Mouse (Mus musculus) gastrocnemius, postnatal 36 days (tissue): ENCODE measurements around the gene Yes1. TPM values are rescaled to one million over a fixed set of nuclear protein-coding genes. Genes with fewer than 3 reads are reported as not detected.
"Not testable (repeated sequence)": the region's sequence is repeated elsewhere in the genome, so short reads cannot be mapped to it uniquely, and the experiment has no call there.

Experiments
- DNase-seq, 2 experiments: peaks; one replicate each; pipeline ENCODE4 v3.0.0; 2022
- intact Hi-C: fragments of 180-260 bp; cut with DNase I; formaldehyde crosslinking; loops from one replicate; pipeline ENCODE4 v1.15.1; 2025
- total RNA-seq, 2 experiments: library from RNA; stranded (reverse); gene quantifications; 2 replicates each; pipeline ENCODE4 v1.2.3; 2021

Gene Yes1
- total RNA-seq, 2 experiments from 2014 or later = 7.1 to 8.8 TPM

DNA sequence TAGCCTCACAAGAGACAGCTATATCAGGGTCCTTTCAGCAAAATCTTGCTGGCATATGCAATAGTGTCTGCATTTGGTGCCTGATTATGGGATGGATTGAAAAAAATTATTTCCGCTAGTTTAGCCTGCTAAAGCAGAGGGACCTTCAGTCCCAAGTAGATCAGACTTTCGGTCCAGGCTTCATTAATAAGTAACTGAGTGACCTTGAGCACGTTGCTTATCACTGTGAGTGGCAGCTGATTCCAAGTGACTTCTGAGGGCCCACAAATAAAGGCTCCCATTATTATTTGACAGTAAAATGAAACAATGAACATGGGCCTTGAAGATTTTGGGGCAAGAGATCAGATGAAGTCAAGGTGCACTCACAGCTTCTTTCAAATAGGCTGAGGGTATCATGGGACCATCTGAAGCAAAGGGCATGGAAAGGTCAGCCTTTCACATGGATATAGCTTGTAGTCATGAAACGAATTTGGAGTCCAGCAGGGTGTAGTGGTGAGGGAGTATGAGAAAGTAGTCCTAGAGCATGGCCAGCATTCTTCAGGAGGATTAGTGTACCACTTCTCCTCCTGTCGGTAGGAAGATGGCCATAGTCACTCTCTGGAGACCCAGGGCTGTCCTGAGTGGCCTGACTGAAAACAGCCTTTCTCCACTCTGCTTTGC lies 86.4 kb downstream of the Yes1 start:
- intact Hi-C loops = no loop called here
- no peak for DNase-seq

GRCm38 (mm10) chr5:32706226-32706780 lies 95.3 kb downstream of the Yes1 start:
- no peak for DNase-seq
- intact Hi-C loops = no loop called here

GRCm38 (mm10) chr5:32711485-32711884 lies 100.5 kb downstream of the Yes1 start:
- intact Hi-C loops = no loop called here
- no peak for DNase-seq

GRCm38 (mm10) chr5:32712221-32713041 lies 101.5 kb downstream of the Yes1 start:
- intact Hi-C loops = no loop called here
- DNase-seq = no peak

- DNase-seq = no peak
- intact Hi-C loops = no loop called here
These were observed 102.2 kb downstream of the Yes1 start for GRCm38 (mm10) chr5:32713042-32713702.

DNA sequence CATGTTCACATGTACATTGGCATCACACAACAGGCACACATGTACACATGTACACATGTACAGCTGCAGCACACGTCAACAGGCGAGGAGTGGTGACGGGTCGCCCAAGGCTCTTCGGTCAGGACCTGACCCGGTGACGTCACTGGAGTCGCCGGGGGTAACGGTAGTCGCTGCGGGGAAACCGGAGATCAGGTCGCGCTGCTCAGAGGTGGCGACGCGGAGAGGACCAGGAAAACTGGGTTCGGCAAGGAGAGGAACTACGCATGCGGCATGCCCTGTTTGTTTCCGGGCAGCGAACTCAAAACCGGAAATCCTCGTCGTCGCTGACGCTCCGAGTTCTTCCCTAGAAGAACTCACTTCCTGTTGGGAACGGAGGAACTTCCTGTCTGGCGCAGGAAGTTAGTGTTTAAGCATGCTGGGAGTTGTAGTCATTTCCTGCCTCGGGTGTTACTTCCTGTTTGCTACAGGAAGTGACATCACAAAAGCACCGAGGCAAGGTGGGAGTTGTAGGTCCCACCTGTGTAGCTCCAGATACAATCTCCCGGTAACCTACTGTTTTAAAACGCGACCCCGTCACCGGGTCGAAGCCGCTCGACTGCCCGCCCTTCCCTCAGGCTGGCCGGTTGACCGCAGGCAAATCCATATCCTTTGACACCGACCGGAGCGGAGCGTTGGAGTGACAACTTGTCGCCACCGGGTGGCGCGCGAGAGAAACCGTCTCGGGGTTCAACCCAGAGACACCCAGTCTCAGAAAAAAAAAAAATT lies 102.9 kb downstream of the Yes1 start:
- peak; percentile 78 to 80 for DNase-seq
- intact Hi-C loops = loop anchor here (2.0 kb wide), 1 partner anchor 33 kb away; no protein-coding TSS in a partner anchor

GRCm38 (mm10) chr5:32717726-32718125 lies 106.8 kb downstream of the Yes1 start:
- DNase-seq = no peak
- intact Hi-C loops = no loop called here

DNA sequence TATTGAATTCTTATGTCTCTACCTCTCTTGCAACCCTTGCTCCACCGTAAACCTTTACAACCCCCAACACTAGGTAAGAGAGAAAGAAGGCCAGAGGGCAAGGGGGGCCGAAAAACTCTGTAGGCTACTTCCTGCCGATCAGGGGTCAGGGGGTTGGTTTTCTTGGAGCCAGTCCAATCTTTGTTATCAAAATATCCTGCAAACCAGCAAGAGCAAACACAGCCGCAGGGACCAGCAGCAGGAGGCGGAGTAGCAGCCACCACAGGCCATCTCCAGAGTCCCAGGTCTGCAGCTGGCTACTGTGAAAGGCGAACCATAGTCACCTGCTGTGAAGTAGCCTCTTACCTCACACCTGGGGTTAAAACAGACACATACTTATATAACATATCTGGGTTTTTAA lies 107.9 kb downstream of the Yes1 start:
- DNase-seq = no peak
- intact Hi-C loops = no loop called here

DNA sequence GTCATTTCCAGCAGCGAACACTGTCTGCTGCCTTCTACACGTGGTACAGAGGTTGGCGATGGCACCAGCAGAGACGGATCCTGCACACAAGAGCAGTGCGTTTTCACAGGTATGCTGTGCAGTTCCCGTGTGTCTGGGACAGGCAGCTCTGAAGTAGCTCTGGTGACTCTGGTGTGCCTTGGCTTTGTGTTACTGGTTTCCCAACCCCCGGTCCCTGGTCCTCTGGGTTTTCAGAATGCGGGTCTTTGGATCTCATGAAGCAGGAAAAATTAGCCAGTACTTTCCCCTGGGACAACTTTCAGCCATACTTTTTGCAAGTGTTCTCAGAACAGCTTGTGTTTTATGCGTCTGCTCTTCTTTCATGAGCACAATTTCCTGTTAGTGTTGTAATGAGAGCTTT lies 109.4 kb downstream of the Yes1 start:
- intact Hi-C loops = no loop called here
- no peak for DNase-seq

- intact Hi-C loops = no loop called here
- no peak for DNase-seq
These were observed 110.3 kb downstream of the Yes1 start for GRCm38 (mm10) chr5:32721316-32721715.

GRCm38 (mm10) chr5:32722263-32722662 lies 111.3 kb downstream of the Yes1 start:
- DNase-seq = no peak
- intact Hi-C loops = no loop called here

- DNase-seq, intact Hi-C loops: not testable (repeated sequence)
These were observed 111.7 kb downstream of the Yes1 start for GRCm38 (mm10) chr5:32722711-32723110.

GRCm38 (mm10) chr5:32723981-32724380 lies 113.0 kb downstream of the Yes1 start:
- intact Hi-C loops = no loop called here
- DNase-seq = no peak

DNA sequence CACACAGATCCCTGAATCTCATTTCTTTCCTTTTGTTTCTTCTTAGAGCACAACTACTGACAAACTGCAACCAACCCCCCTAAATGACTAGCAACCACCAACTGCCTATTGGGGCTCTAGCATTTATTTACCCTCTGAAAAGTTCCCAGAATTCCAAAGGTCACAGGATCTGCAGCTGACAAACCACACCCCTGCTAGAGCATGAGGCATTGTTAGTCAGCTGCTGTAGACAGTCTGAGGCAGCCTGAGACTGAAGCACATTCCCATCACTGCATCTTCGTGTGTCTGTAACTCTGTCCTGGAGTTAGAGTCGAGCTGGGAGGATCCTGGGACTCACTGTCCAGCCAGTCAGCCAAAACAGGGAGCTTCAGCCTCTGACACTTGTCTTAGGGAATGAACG lies 114.4 kb downstream of the Yes1 start:
- not testable (repeated sequence) for DNase-seq

DNA sequence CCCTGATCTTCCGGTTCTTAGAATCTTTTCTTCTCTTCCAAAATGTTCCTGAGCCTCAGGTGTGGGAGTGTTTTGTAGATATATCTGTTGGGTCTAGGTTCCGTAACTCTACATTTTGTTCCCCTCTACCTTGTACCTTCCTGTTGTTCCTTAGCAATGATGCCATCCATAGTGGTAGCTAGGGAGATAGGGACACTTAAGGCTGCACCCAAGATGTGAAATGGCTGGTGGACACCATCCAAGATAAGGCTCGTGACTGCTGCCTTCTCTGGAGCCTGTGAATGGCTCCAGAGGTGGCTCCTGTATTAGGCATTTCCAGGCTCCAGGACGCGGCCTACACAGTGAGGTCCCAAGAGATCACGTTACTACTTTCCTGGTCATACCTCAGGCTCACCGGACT lies 117.3 kb downstream of the Yes1 start:
- DNase-seq = no peak
- intact Hi-C loops = no loop called here

More for the DNA sequence above, 114.4 kb downstream of the Yes1 start:
- intact Hi-C loops = not testable (repeated sequence)

DNA sequence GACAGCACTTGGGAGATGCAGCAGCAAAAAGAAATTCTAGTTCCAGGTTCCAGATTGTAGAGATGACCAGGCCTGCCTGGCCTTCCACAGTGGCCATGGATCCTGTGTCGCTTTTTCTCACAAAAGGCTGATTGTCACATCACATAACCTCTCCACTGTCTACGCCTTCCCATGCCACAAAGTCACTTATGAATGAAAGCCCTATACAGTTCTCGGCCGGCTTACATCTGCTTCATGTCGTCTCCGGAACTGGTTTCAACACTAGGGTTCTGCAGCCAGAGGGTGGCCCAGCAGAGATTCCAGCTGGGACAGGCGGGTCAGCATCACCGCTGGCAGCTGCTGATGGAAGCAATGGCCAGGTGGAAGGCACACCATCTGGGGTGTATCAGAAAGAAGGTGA lies 117.9 kb downstream of the Yes1 start:
- DNase-seq = no peak
- intact Hi-C loops = no loop called here

DNA sequence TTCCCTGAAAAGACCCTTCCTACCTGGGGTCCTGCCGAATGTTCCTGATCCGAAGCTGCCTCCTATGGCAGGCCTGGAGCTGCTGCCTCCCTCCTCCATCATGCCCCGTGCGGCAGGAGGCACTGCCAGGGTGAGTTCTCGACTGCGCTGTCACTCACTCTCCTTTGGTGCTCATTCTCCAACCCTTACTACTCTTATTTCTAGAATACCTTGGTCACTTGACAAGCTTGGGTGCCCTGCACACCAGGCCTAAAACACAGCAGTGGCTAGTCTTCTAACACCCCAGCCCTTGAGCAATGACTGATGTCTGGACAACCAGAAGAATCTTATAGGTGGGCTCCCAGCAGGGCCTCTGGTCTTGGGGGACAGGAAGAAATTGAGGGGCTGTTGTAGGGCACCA lies 122.9 kb downstream of the Yes1 start:
- DNase-seq, intact Hi-C loops: not testable (repeated sequence)

DNA sequence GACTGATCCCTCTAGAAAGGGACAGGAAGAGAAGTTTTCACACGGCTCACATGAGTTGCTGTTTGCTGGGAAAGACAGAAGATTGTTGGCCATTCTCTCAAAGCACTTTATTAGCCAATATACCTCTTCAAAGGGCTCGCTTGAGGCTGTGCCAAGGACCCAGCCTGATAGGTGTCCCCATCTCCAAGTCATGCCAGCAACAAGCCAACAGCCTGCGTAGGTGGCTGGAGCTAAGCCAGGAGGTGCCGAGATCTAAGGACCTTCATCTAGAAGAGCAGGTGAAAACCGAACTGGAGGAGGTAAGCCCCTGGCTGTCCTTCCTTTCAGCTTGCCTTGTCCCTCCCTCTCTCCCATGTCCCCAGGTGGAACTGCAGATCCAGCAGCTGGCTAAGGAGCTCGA lies 124.8 kb downstream of the Yes1 start:
- DNase-seq = no peak
- intact Hi-C loops = no loop called here
